Mouse (Mus musculus): ENCODE results near the gene Grik2. TPM values are rescaled to one million over a fixed set of nuclear protein-coding genes. Genes with fewer than 3 reads are reported as not detected.
"Not testable (repeated sequence)": the region's sequence is repeated elsewhere in the genome, so short reads cannot be mapped to it uniquely, and the experiment has no call there.

Gene Grik2
- polyA plus RNA-seq, 1 experiment = 0.05 TPM

DNA sequence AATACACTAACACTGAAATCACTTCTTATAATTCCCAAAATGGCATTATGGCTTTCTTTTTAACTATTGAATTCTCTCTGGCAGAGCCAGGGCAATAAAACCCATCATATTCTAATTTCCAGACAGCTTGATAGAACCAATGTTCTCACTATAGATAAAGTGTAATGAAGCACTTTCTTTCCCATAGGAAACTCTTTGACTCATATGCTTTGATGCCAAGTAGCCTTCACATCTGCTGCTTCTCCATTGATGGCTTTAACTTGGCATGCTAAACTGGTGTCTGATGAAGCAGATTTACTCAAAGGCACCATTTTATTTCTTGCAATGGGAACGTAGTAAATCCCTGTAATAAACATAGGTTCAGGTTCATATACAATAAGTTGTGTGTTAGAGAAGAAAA, 568.5 kb downstream of the Grik2 start:
- H3K4me1 ChIP-seq (ENCODE audit: control insufficient read depth, insufficient read depth, insufficient read length, low read length) = no peaks in the 10 kb centered on the region
- no peak overlapping the region for H3K27ac ChIP-seq (ENCODE audit: insufficient read depth, low read depth, low read length)
- TF ChIP-seq CTCF (IDR thresholded peaks at IDR 0.05; ENCODE audit: extremely low read depth, insufficient read length, insufficient replicate concordance, low read depth, low read length) (no peak), POLR2A (IDR thresholded peaks at IDR 0.05; ENCODE audit: low read depth, low read length) (no peak)
- 55% methylated on average over 1 of the region's 1 CpGs for WGBS
- no peak overlapping the region for H3K4me3 ChIP-seq (ENCODE audit: low read depth, low read length)
- no peaks in the 10 kb centered on the region for H3K27me3 ChIP-seq (ENCODE audit: control insufficient read depth, insufficient read depth, low read length)
- H3K36me3 ChIP-seq (ENCODE audit: control insufficient read depth, insufficient read depth, low read length) = no peaks in the 10 kb centered on the region

GRCm38 (mm10) chr10:49219631-49220030, 568.9 kb downstream of the Grik2 start:
- WGBS = 49% methylated on average over 3 of the region's 3 CpGs
- Histone ChIP-seq H3K4me1 (ENCODE audit: control insufficient read depth, insufficient read depth, insufficient read length, low read length) (no peaks in the 10 kb centered on the region), H3K27ac (ENCODE audit: insufficient read depth, low read depth, low read length) (no peak overlapping the region), H3K36me3 (ENCODE audit: control insufficient read depth, insufficient read depth, low read length) (no peaks in the 10 kb centered on the region), H3K4me3 (ENCODE audit: low read depth, low read length) (no peak overlapping the region), H3K27me3 (ENCODE audit: control insufficient read depth, insufficient read depth, low read length) (no peaks in the 10 kb centered on the region)
- no peak for TF ChIP-seq POLR2A (IDR thresholded peaks at IDR 0.05; ENCODE audit: low read depth, low read length)
- no peak for TF ChIP-seq CTCF (IDR thresholded peaks at IDR 0.05; ENCODE audit: extremely low read depth, insufficient read length, insufficient replicate concordance, low read depth, low read length)

- H3K27ac ChIP-seq (ENCODE audit: insufficient read depth, low read depth, low read length) = no peak overlapping the region
- H3K27me3 ChIP-seq (ENCODE audit: control insufficient read depth, insufficient read depth, low read length) = no peaks in the 10 kb centered on the region
- no peaks in the 10 kb centered on the region for H3K36me3 ChIP-seq (ENCODE audit: control insufficient read depth, insufficient read depth, low read length)
- no peaks in the 10 kb centered on the region for H3K4me1 ChIP-seq (ENCODE audit: control insufficient read depth, insufficient read depth, insufficient read length, low read length)
- no peak overlapping the region for H3K4me3 ChIP-seq (ENCODE audit: low read depth, low read length)
- TF ChIP-seq POLR2A (IDR thresholded peaks at IDR 0.05; ENCODE audit: low read depth, low read length) (no peak), CTCF (IDR thresholded peaks at IDR 0.05; ENCODE audit: extremely low read depth, insufficient read length, insufficient replicate concordance, low read depth, low read length) (no peak)
These were observed 596.7 kb downstream of the Grik2 start for GRCm38 (mm10) chr10:49191773-49192371.

- TF ChIP-seq POLR2A (IDR thresholded peaks at IDR 0.05; ENCODE audit: low read depth, low read length) (no peak), CTCF (IDR thresholded peaks at IDR 0.05; ENCODE audit: extremely low read depth, insufficient read length, insufficient replicate concordance, low read depth, low read length) (no peak)
- WGBS = 77% methylated on average over 1 of the region's 1 CpGs
These were observed 597.3 kb downstream of the Grik2 start for GRCm38 (mm10) chr10:49191291-49191690.

DNA sequence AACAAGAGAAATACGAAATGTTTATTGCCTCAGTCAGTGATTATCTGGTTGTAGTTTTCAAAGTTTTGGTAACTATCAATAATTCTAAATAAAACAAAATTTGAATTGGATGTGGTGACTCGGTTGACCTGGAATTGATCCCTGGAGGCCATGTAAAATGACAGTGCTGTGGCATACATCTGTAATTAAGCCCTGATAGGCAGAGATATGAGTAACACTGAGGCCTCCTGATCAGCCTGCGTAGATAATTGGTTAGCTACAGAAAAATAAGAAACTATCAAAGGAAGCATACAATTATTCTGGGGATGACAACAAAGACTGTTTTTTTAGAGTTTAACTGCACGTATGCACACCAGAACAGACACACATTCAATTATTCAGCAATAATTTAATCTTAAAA, 634.4 kb downstream of the Grik2 start:
- no peaks in the 10 kb centered on the region for H3K36me3 ChIP-seq (ENCODE audit: control insufficient read depth, insufficient read depth, low read length)
- no peaks in the 10 kb centered on the region for H3K4me1 ChIP-seq (ENCODE audit: control insufficient read depth, insufficient read depth, insufficient read length, low read length)
- 79% methylated on average over 4 of the region's 4 CpGs for WGBS
- TF ChIP-seq POLR2A (IDR thresholded peaks at IDR 0.05; ENCODE audit: low read depth, low read length) (no peak), CTCF (IDR thresholded peaks at IDR 0.05; ENCODE audit: extremely low read depth, insufficient read length, insufficient replicate concordance, low read depth, low read length) (no peak)
- no peaks in the 10 kb centered on the region for H3K27me3 ChIP-seq (ENCODE audit: control insufficient read depth, insufficient read depth, low read length)
- H3K27ac ChIP-seq (ENCODE audit: insufficient read depth, low read depth, low read length) = no peak overlapping the region
- H3K4me3 ChIP-seq (ENCODE audit: low read depth, low read length) = no peak overlapping the region

More at GRCm38 (mm10) chr10:49191291-49191690, 597.3 kb downstream of the Grik2 start:
- Histone ChIP-seq H3K27me3 (ENCODE audit: control insufficient read depth, insufficient read depth, low read length) (no peaks in the 10 kb centered on the region), H3K4me3 (ENCODE audit: low read depth, low read length) (no peak overlapping the region), H3K36me3 (ENCODE audit: control insufficient read depth, insufficient read depth, low read length) (no peaks in the 10 kb centered on the region), H3K27ac (ENCODE audit: insufficient read depth, low read depth, low read length) (no peak overlapping the region), H3K4me1 (ENCODE audit: control insufficient read depth, insufficient read depth, insufficient read length, low read length) (no peaks in the 10 kb centered on the region)

GRCm38 (mm10) chr10:49151496-49151895, 637.1 kb downstream of the Grik2 start:
- not testable (repeated sequence) for H3K36me3 ChIP-seq (ENCODE audit: control insufficient read depth, insufficient read depth, low read length); H3K4me1 ChIP-seq (ENCODE audit: control insufficient read depth, insufficient read depth, insufficient read length, low read length); H3K27ac ChIP-seq (ENCODE audit: insufficient read depth, low read depth, low read length); H3K27me3 ChIP-seq (ENCODE audit: control insufficient read depth, insufficient read depth, low read length); H3K4me3 ChIP-seq (ENCODE audit: low read depth, low read length)
- 87% methylated on average over 4 of the region's 4 CpGs for WGBS

DNA sequence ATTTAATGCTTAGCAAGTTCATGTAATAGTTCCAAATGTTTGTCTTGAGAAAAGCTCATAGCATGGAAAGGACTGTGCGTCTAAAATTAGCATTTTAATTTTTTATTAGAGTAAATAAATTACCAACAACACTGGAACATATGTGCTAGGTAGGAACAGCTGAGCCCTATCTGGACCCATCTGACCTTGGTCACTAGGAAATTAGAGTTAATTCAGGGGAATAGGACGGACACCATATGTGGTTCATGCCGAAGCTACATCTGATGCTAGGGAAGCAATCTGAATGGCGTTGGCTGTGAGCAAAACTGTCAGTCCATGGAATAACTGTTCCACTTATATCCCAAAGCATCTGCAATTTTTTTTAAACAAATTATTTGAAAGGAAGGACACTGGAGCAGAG, 638.9 kb downstream of the Grik2 start:
- 84% methylated on average over 4 of the region's 4 CpGs for WGBS
- Histone ChIP-seq H3K27me3 (ENCODE audit: control insufficient read depth, insufficient read depth, low read length) (no peaks in the 10 kb centered on the region), H3K4me3 (ENCODE audit: low read depth, low read length) (no peak overlapping the region), H3K4me1 (ENCODE audit: control insufficient read depth, insufficient read depth, insufficient read length, low read length) (no peaks in the 10 kb centered on the region), H3K27ac (ENCODE audit: insufficient read depth, low read depth, low read length) (no peak overlapping the region), H3K36me3 (ENCODE audit: control insufficient read depth, insufficient read depth, low read length) (no peaks in the 10 kb centered on the region)
- TF ChIP-seq POLR2A (IDR thresholded peaks at IDR 0.05; ENCODE audit: low read depth, low read length) (no peak), CTCF (IDR thresholded peaks at IDR 0.05; ENCODE audit: extremely low read depth, insufficient read length, insufficient replicate concordance, low read depth, low read length) (no peak)

DNA sequence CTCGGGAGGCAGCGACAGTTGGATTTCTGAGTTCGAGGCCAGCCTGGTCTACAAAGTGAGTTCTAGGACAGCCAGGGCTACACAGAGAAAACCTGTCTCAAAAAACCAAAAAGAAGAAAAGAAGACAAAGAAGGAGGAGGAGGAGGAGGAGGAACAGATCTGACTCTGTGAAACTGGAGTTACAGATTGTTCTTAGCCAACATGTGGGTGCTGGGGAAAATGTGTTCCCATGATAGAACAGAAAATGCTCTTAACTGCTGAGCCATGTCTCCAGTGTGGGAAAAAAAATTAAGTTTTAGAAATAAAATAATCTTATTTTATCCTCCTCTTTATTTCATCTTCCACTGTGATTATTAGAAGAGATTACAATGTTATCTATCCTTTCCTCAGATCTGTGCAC, 645.9 kb downstream of the Grik2 start:
- Histone ChIP-seq H3K27me3 (ENCODE audit: control insufficient read depth, insufficient read depth, low read length) (no peaks in the 10 kb centered on the region), H3K36me3 (ENCODE audit: control insufficient read depth, insufficient read depth, low read length) (no peaks in the 10 kb centered on the region), H3K4me3 (ENCODE audit: low read depth, low read length) (no peak overlapping the region), H3K27ac (ENCODE audit: insufficient read depth, low read depth, low read length) (no peak overlapping the region), H3K4me1 (ENCODE audit: control insufficient read depth, insufficient read depth, insufficient read length, low read length) (no peaks in the 10 kb centered on the region)
- 84% methylated on average over 3 of the region's 3 CpGs for WGBS
- no peak for TF ChIP-seq POLR2A (IDR thresholded peaks at IDR 0.05; ENCODE audit: low read depth, low read length)
- TF ChIP-seq CTCF (IDR thresholded peaks at IDR 0.05; ENCODE audit: extremely low read depth, insufficient read length, insufficient replicate concordance, low read depth, low read length) = no peak
